Mouse (Mus musculus): ENCODE measurements around the gene Zfp981.
"Not testable (repeated sequence)": the region's sequence is repeated elsewhere in the genome, so short reads cannot be mapped to it uniquely, and the experiment has no call there.

The Zfp981 gene

GRCm38 (mm10) chr4:146501727-146502126 is at the start of gene Zfp981:
Zfp981 (plus strand) TSS chr4:146502027.
- DNase-seq (ENCODE audit: low spot score in 2 of 2): not testable (repeated sequence)

- DNase-seq (ENCODE audit: low spot score in 2 of 2): not testable (repeated sequence)
Measured at GRCm38 (mm10) chr4:146452576-146452975, 49.3 kb upstream of the Zfp981 start.

- not testable (repeated sequence) for DNase-seq (ENCODE audit: low spot score in 2 of 2)
Measured at GRCm38 (mm10) chr4:146454170-146454569, 47.7 kb upstream of the Zfp981 start.

GRCm38 (mm10) chr4:146454896-146455295 is 46.9 kb upstream of the Zfp981 start:
- DNase-seq (ENCODE audit: low spot score in 2 of 2): no peak

GRCm38 (mm10) chr4:146455321-146455721 is 46.5 kb upstream of the Zfp981 start:
- no peak for DNase-seq (ENCODE audit: low spot score in 2 of 2)

- DNase-seq (ENCODE audit: low spot score in 2 of 2): no peak
Measured at GRCm38 (mm10) chr4:146456061-146456726, 45.6 kb upstream of the Zfp981 start.

GRCm38 (mm10) chr4:146457126-146457525 is 44.7 kb upstream of the Zfp981 start:
- DNase-seq (ENCODE audit: low spot score in 2 of 2): no peak

GRCm38 (mm10) chr4:146457720-146458119 is 44.1 kb upstream of the Zfp981 start:
- DNase-seq (ENCODE audit: low spot score in 2 of 2): no peak

- DNase-seq (ENCODE audit: low spot score in 2 of 2): not testable (repeated sequence)
Measured at GRCm38 (mm10) chr4:146459822-146460221, 42.0 kb upstream of the Zfp981 start.

- not testable (repeated sequence) for DNase-seq (ENCODE audit: low spot score in 2 of 2)
Measured at GRCm38 (mm10) chr4:146460685-146461084, 41.1 kb upstream of the Zfp981 start.

GRCm38 (mm10) chr4:146463649-146464351 is 38.0 kb upstream of the Zfp981 start:
- DNase-seq (ENCODE audit: low spot score in 2 of 2): not testable (repeated sequence)

GRCm38 (mm10) chr4:146469984-146470383 is 31.8 kb upstream of the Zfp981 start:
- DNase-seq (ENCODE audit: low spot score in 2 of 2): not testable (repeated sequence)

GRCm38 (mm10) chr4:146474181-146474580 is 27.6 kb upstream of the Zfp981 start:
- not testable (repeated sequence) for DNase-seq (ENCODE audit: low spot score in 2 of 2)

GRCm38 (mm10) chr4:146474716-146475676 is 26.8 kb upstream of the Zfp981 start:
- DNase-seq (ENCODE audit: low spot score in 2 of 2): not testable (repeated sequence)

- not testable (repeated sequence) for DNase-seq (ENCODE audit: low spot score in 2 of 2)
Measured at GRCm38 (mm10) chr4:146476260-146476659, 25.6 kb upstream of the Zfp981 start.

- not testable (repeated sequence) for DNase-seq (ENCODE audit: low spot score in 2 of 2)
Measured at GRCm38 (mm10) chr4:146476959-146477358, 24.9 kb upstream of the Zfp981 start.

GRCm38 (mm10) chr4:146480376-146481096 is 21.3 kb upstream of the Zfp981 start:
- DNase-seq (ENCODE audit: low spot score in 2 of 2): not testable (repeated sequence)

- not testable (repeated sequence) for DNase-seq (ENCODE audit: low spot score in 2 of 2)
Measured at GRCm38 (mm10) chr4:146482546-146482945, 19.3 kb upstream of the Zfp981 start.

GRCm38 (mm10) chr4:146483571-146484280 is 18.1 kb upstream of the Zfp981 start:
- DNase-seq (ENCODE audit: low spot score in 2 of 2): not testable (repeated sequence)

- DNase-seq (ENCODE audit: low spot score in 2 of 2): not testable (repeated sequence)
Measured at GRCm38 (mm10) chr4:146484676-146485075, 17.2 kb upstream of the Zfp981 start.

Measured in urinary bladder, adult 18-20 months (tissue).